Mouse (Mus musculus): ENCODE data around the gene Zdbf2.
"Not testable (repeated sequence)": the region's sequence is repeated elsewhere in the genome, so short reads cannot be mapped to it uniquely, and the experiment has no call there.

Zdbf2 gene

DNA sequence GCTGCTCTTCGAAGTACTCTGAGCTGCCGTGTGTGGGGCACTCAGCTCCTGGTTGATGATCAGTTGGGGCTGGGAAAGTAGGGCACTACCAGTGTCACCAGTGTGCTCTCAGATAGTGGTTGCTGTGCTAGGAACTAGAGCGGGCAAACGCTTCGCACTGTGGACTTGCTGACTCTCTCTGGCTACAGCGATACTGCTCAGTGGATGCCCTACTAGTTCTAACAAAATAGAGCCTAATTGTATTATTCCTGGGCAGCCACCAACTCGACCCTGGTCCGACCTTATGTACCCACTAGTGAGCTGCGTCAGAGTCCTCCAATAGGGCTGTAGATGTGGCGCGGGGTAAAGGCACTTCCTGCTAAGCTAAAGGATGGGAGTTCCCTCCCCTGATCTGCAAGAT, 9.4 kb upstream of the Zdbf2 start:
- DNase-seq (ENCODE audit: low read depth in 2 of 2, low spot score in 2 of 2) = no peak

DNA sequence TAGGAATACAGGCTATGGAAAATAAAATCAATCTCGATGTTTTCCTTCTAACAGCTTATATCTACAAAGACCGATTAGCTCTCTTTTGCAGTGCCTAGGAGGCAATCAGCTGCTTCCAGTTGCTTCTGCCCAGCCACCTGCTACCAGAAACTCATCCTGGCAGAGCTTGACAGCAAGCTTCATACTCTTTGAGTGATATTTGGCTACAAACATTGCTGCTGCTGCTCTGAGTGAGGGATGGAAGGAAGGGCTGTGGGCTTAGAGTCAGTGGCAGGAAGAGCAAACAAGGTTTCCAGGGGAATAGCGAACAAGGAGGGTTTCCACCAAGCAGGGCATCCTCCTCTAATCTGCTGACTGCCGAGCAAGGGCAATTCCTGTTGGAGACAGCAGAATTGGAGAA, 7.6 kb upstream of the Zdbf2 start:
- DNase-seq (ENCODE audit: low read depth in 2 of 2, low spot score in 2 of 2) = no peak

DNA sequence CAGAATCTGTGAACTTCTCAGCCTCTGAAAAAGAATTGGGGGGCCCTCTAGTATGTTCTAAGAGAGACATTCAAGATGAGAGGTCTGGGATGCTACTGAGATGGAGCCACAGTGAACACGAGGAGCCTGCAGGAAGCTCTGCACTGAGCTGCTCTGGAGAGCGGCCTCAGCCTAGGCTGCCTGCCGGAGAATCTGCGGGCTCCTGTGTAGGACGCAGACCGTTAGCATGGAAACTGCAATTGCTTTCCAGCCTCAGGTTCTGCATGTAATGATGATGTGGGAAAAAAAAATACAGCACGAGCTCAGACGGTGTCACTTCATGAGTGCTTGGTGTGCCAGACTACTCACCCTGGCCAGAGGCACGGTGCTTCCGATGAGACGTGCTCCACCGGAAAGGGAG, 6.9 kb upstream of the Zdbf2 start:
- no peak for DNase-seq (ENCODE audit: low read depth in 2 of 2, low spot score in 2 of 2)

DNA sequence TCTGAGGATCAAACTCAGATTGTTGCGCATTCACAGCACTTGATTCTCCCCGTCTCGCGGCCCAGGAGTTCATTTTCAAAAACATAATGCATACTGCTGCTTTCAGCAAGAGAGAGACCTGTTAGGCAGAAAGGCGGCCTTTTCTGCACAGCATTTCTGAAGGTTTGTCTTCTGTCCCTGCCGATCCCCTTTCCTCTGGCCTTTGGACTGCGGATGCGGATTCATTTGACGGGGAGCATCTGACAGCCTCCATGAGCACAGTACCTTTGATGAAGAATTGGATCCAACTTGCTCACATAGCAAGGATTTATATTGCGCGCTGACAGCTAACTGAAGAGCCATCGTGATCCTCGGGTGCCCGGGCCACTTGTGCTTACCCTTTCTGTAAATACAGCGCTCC, 6.3 kb upstream of the Zdbf2 start:
- DNase-seq (ENCODE audit: low read depth in 2 of 2, low spot score in 2 of 2) = no peak

DNA sequence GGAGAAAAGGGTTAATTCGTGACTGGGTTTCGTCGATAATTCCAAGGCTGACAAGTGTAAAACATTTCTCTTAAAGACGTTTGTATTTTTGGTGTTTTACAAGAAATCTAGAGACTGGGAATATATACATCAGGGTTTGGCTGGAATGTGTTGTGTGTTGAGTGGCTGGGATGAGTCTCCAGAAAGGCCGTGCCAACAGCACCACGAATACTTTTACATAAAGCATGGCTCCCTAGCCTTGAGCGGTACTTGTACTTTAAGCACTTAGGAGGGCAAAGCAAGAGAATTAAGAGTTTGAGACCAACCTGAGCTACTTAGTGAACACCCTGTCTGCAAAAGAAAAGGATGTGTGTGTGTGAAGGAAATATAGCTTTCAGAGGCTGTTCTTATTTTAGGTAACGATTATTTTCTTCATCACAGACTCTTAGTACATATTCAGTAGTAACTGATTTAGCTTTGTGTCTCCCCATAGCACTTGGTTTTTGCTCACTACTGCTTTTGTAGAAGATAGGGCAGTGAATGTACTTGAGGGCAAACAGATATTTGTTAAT, 865 bp upstream of the Zdbf2 start:
- DNase-seq (ENCODE audit: low read depth in 2 of 2, low spot score in 2 of 2) = no peak

DNA sequence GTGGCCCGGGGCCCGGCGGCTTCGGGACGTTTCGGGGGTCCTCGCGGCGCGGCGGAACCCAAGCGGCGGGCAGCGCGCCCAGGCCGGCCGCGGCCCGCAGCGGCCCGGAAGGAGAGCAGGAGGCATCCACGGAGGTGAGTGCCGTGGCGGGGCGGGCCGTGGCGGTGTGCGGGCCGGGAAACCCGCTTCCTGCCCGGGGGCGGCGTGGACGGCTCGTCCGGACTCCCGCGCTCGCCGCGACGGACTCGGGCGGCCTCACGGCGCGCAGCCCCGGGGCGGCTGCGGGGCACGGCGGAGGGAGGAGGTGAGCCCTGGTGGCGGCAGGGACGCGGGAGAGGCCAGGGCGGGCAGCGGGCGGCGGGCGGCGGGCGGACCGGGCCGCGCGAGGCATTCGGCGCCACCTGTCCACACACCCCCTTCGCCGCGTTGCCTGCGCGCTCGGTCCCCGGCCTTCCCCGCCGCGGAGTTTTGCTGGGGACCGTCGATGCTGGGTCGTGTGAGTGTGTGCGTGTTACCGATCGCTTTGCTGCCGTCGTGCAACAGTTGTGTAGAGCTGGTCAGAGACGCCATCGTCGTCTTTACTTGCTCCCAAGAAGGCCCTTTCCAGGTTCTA, 380 bp downstream of the Zdbf2 start:
- DNase-seq (ENCODE audit: low read depth in 2 of 2, low spot score in 2 of 2) = no peak

DNA sequence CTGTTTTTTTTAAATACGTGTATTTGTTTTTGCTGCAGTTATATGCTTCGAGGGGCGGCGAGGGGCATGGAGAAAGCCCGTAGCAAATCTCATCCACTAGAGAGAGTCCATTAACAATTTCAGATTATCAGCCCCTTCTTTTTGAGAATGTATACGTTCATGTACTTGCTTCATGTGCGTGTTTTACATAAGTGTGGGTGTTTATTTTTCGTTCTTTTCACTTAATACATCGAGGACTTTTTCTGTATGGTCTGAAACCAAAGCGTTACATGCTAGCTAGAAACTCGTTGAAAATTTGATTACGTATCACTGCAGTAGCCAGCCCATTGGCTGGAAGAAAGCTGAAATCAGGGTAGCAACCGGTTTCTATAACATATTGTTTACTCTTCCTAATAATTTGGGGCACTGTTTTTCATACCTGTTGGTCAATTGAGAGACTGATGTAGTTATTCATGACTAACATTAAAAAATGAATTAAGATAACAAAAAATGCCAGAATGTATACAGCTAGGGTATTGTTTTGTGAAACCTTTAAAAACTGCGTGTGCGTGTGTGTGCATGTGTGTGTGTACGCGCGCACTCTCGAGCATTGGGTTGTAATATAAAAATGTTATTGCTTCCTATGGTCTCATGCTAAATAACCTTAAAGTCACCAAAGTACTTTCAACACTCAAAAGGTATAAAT, 1.1 kb downstream of the Zdbf2 start:
- DNase-seq (ENCODE audit: low read depth in 2 of 2, low spot score in 2 of 2) = no peak

DNA sequence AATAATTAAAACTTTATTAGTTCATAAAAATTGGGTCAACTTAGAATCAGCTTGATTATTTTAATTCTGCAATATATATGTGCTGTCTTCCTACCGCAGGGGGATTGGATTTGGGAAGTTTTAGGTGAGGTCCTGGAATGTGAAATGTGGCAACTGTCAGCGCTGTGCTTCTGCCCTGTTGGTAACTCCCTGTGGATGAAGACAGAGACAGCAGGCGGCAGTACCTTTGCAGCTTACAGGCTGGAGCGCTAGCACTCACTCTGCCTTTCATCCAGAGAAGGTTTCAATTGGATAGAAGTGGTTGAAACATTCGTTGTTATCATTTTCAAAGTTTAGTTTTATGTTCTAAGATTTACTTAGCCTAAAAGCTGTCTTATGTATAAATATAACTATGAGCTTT, 5.0 kb downstream of the Zdbf2 start:
- DNase-seq (ENCODE audit: low read depth in 2 of 2, low spot score in 2 of 2) = no peak

DNA sequence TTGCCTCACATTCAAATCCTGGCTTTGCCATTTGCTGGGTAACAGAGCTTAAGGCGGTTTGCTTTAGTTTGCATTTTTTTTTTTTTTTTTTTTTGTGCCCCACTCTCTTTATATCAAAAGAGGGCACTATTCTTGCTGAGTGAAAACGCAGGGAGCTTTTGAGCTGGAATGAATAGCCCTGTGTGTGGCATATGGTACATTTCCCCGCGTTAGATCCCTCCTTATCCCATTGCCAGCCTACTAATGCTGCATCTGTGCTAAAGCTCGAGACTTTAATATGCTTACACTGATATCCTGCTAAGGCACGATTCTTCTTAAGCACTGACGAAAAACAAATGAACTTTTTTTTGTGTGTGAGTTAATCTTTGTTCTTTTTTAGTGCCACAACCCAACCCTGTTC, 20.9 kb downstream of the Zdbf2 start:
- DNase-seq (ENCODE audit: low read depth in 2 of 2, low spot score in 2 of 2) = no peak

DNA sequence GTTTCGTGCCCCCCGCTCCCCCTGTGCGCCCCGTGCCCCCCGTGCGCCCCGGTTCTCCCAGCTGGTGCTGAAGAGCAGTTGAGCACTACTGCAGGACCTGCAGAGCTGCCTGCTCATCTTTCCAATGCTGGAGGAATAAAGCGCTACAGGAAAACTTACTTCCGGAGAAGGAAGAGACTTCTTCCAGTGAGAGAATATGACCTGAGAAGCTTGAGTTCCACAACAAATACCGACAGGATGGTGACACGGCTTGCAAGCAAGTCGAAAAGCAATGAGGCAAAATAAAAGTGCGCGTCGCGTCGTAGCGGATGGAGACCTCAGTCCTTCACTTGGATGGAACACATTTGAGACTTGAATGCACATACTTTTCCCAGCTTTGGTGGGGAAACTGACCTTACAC, 36.6 kb downstream of the Zdbf2 start:
- DNase-seq (ENCODE audit: low read depth in 2 of 2, low spot score in 2 of 2) = no peak

DNA sequence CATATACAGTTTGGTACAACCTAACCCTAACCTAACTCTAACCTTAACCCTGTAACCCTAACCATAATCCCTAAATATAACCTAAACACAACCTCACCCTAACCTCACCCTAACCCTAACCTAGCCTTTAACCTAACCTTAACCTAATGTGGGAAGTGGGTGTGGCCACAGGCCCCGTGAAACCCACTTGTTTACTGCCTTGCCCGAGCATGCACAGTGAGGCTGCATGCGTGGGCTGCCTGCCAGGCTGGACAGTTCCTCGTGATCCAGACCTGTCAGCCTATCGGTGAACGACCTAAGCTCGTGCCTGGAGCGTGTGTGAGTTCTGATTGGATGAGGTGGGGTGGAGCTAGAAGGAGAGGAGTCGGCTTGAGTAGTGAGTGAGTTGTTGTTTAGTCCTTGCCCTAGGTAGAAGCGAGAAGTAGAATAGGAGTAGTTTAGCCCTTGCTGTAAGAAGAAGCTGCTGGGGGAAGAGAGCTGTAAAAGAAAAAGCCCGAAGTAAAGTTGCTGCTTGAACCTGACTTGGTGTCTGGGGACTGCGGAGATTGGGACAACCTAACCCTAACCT, 50.6 kb downstream of the Zdbf2 start:
- DNase-seq (ENCODE audit: low read depth in 2 of 2, low spot score in 2 of 2) = not testable (repeated sequence)

Measured in CD8-positive naive resting alpha-beta T cell, adult 2 months (primary cell).